Mouse (Mus musculus) right cerebral cortex, postnatal 14 days (tissue): ENCODE measurements around the gene Ptpn21.

ENCODE experiments used
- DNase-seq: peaks from one replicate; pipeline ENCODE4 v3.0.0; 2022

Ptpn21 gene

GRCm38 (mm10) chr12:98644852-98645251 lies 92.4 kb downstream of the Ptpn21 start:
- no peak for DNase-seq

GRCm38 (mm10) chr12:98628260-98628970 lies 108.8 kb downstream of the Ptpn21 start:
- no peak for DNase-seq

GRCm38 (mm10) chr12:98627392-98628259 lies 109.6 kb downstream of the Ptpn21 start, which contains the start of gene Spata7:
TSS of gene Spata7 (plus strand) at chr12:98628157.
- peak; percentile 82 for DNase-seq
